In the genomic region with DNA sequence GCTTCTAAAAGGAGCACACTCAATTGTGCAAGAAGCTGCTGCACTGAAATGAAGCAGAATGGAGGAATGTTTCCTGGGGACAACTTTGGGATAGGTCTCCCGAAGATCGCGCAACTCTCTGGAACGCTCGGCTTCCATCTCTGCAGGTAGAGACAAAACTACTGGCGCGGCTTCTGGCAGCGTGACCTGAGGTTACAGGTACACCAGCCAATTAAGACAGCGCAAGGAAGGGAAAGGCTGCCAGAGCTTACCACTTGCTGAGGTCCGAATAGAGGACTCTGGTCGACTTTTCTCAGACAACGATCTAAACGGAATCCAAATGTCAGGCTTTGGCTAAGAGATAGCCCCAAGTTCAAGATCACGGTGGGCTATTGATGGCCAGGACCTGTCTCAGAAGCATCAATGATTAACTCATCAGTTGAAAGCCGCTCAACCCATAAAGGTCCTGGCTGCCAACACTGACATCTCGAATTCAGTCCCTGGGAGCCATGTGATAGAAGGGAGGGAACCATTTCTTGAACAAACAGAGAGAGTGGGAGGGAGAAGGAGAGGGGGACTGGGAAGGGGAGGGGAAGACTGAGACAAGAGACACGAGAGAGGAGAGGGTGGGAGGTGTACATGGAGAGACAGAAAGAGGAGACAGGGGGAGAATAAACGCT, we compare ENCODE assay signal across 8 mouse cellular contexts. TPM values are rescaled to one million over a fixed set of nuclear protein-coding genes. Genes with fewer than 3 reads are reported as not detected.
DNase-seq lines count a peak whose midpoint lies in the region; ATAC-seq and TF ChIP-seq lines count a peak whose summit lies in the region.

A gene (minus strand): TSS at position 360 of the 659 bp plus-strand sequence.

- no peaks in the 10 kb centered on the region for H3K9me3 ChIP-seq in neural tube, embryonic 11.5 days (ENCODE audit: control insufficient read depth, low read length)
- H3K9me3 ChIP-seq in limb, embryonic 14.5 days (ENCODE audit: control insufficient read depth, low read length): no peaks in the 10 kb centered on the region
- no peaks in the 10 kb centered on the region for H3K9me3 ChIP-seq in neural tube, embryonic 15.5 days (replicated peaks)

- peaks cover 3% of the 10 kb centered on the region for H3K4me1 ChIP-seq in neural tube, embryonic 11.5 days (ENCODE audit: control insufficient read depth, insufficient read depth, low read length)
- H3K4me1 ChIP-seq in bone marrow, adult 2 months (ENCODE audit: control insufficient read depth, insufficient read depth, low read length): peaks cover 3% of the 10 kb centered on the region
- peaks cover 11% of the 10 kb centered on the region for H3K4me1 ChIP-seq in limb, embryonic 14.5 days (ENCODE audit: control insufficient read depth, insufficient read depth, low read length)
- H3K4me1 ChIP-seq in neural tube, embryonic 15.5 days: peaks cover 24% of the 10 kb centered on the region

- TF ChIP-seq CTCF in bone marrow, adult 2 months (IDR thresholded peaks at IDR 0.05; ENCODE audit: control insufficient read depth, insufficient read depth, low read length): no peak

- H3K27ac ChIP-seq in neural tube, embryonic 11.5 days (ENCODE audit: low read depth, low read length): 0 out of 2 replicates have a peak within 1 kb of the TSS, but pooled peaks have one; percentile 27
- H3K27ac ChIP-seq in bone marrow, adult 2 months (ENCODE audit: control insufficient read depth, insufficient read depth, low read depth, low read length, poor library complexity): peak within 1 kb of the TSS; percentile 89
- H3K27ac ChIP-seq in limb, embryonic 14.5 days (replicated peaks; ENCODE audit: low read depth, low read length): peak within 1 kb of the TSS; percentile 88
- peak within 1 kb of the TSS; percentile 78 for H3K27ac ChIP-seq in neural tube, embryonic 15.5 days (replicated peaks)

- peak within 1 kb of the TSS; percentile 81 for H3K4me3 ChIP-seq in neural tube, embryonic 11.5 days (ENCODE audit: low read depth, low read length)
- peak within 1 kb of the TSS; percentile 99 for H3K4me3 ChIP-seq in bone marrow, adult 2 months (replicated peaks; ENCODE audit: control insufficient read depth, low read depth, low read length)
- H3K4me3 ChIP-seq in limb, embryonic 14.5 days (replicated peaks; ENCODE audit: low read length): peak within 1 kb of the TSS; percentile 93
- H3K4me3 ChIP-seq in neural tube, embryonic 15.5 days (replicated peaks): peak within 1 kb of the TSS; percentile 86

- no peak for TF ChIP-seq POLR2A in bone marrow, adult 2 months (IDR thresholded peaks at IDR 0.05; ENCODE audit: borderline replicate concordance, control insufficient read depth, low read depth, low read length)
- TF ChIP-seq POLR2A in limb, embryonic 14.5 days (IDR thresholded peaks at IDR 0.05; ENCODE audit: borderline replicate concordance, extremely low read depth, insufficient read depth, insufficient read length): no peak

- 5% methylated on average over 18 of the region's 18 CpGs for WGBS in neural tube, embryonic 11.5 days
- 5% methylated on average over 18 of the region's 18 CpGs for WGBS in bone marrow, adult 2 months
- 2% methylated on average over 18 of the region's 18 CpGs for WGBS in limb, embryonic 14.5 days
- 4% methylated on average over 18 of the region's 18 CpGs for WGBS in neural tube, embryonic 15.5 days

- 0 out of 2 replicates have a peak, but pooled peaks cover 2% of the 10 kb centered on the region for H3K27me3 ChIP-seq in neural tube, embryonic 11.5 days (ENCODE audit: control insufficient read depth, insufficient read depth, low read length)
- no peaks in the 10 kb centered on the region for H3K27me3 ChIP-seq in limb, embryonic 14.5 days (ENCODE audit: control insufficient read depth, insufficient read depth, low read length)
- H3K27me3 ChIP-seq in neural tube, embryonic 15.5 days (replicated peaks): peaks cover 21% of the 10 kb centered on the region

- 0 out of 2 replicates have a peak, but pooled peaks have one; percentile 9 for ATAC-seq in neural tube, embryonic 11.5 days (ENCODE audit: insufficient read depth, low FRiP score, low TSS enrichment)
- no peak for ATAC-seq in inflammation-experienced regulatory T-cells, adult 6 months
- no peak for ATAC-seq in limb, embryonic 14.5 days (ENCODE audit: low FRiP score, low read depth)
- peak; percentile 26; the same call in 1 of the 2 replicates for ATAC-seq in neural tube, embryonic 15.5 days (ENCODE audit: low FRiP score)

- DNase-seq in neural tube, embryonic 11.5 days (ENCODE audit: low spot score): peak; percentile 9
- no peak for DNase-seq in neural tube, embryonic 10.5 days (ENCODE audit: extremely low spot score, low spot score)
- no peak for DNase-seq in gastrocnemius, postnatal 10 days
- DNase-seq in limb, embryonic 14.5 days (ENCODE audit: low spot score): peak; percentile 21
- no peak for DNase-seq in cerebellum, postnatal 10 days

- H3K9ac ChIP-seq in neural tube, embryonic 11.5 days (ENCODE audit: low read length): peak within 1 kb of the TSS; percentile 85
- peak within 1 kb of the TSS; percentile 86 for H3K9ac ChIP-seq in limb, embryonic 14.5 days (ENCODE audit: low read depth, low read length, severe bottlenecking)
- H3K9ac ChIP-seq in neural tube, embryonic 15.5 days (replicated peaks): peak within 1 kb of the TSS; percentile 78

- peak within 1 kb of the TSS; percentile 90 for H3K4me2 ChIP-seq in neural tube, embryonic 11.5 days (ENCODE audit: low read depth)
- H3K4me2 ChIP-seq in limb, embryonic 14.5 days (replicated peaks; ENCODE audit: low read depth, low read length, severe bottlenecking): peak within 1 kb of the TSS; percentile 89
- peak within 1 kb of the TSS; percentile 86 for H3K4me2 ChIP-seq in neural tube, embryonic 15.5 days

- no peaks in the 10 kb centered on the region for H3K36me3 ChIP-seq in neural tube, embryonic 11.5 days (ENCODE audit: control insufficient read depth, insufficient read depth, low read length)
- H3K36me3 ChIP-seq in limb, embryonic 14.5 days (ENCODE audit: control insufficient read depth, insufficient read depth, low read length): no peaks in the 10 kb centered on the region
- no peaks in the 10 kb centered on the region for H3K36me3 ChIP-seq in neural tube, embryonic 15.5 days

RNA-seq across cellular contexts. Expression of the gene that starts here (rescaled TPM):
- polyA plus RNA-seq in neural tube, embryonic 11.5 days (2014; fragmentation: Nextera tagmentation; extraction: Ambion mirVana): 106 and 107 TPM in 2 replicates
- 92.0 and 103 TPM in 2 replicates for polyA plus RNA-seq in bone marrow, adult 2 months (2011; ENCODE audit: insufficient read depth, insufficient read length, low replicate concordance, missing spikeins)
- total RNA-seq in gastrocnemius, postnatal 10 days (2021): 100 to 1,000 TPM; 150 to 151 TPM
- 10 to 100 TPM; 22.0 to 38.0 (median 29.2) TPM for polyA plus RNA-seq in inflammation-experienced regulatory T-cells, adult 6 months (2017; shearing (Covaris generic))
- 59.9 and 68.7 TPM in 2 replicates for polyA plus RNA-seq in limb, embryonic 14.5 days (2012; rRNA removed)
- polyA plus RNA-seq in limb, embryonic 14.5 days (2014; fragmentation: Nextera tagmentation; extraction: Ambion mirVana): 232 and 239 TPM in 2 replicates
- polyA plus RNA-seq in neural tube, embryonic 15.5 days (2015; fragmentation: Nextera tagmentation; extraction: Ambion mirVana): 113 and 133 TPM in 2 replicates

Comparison
In these comparisons a context has a peak if more than half of its experiments do, and no peak if none do; other contexts are left out.
1. DNase-seq: peak in neural tube, embryonic 11.5 days (single experiment) and limb, embryonic 14.5 days (single experiment); none in neural tube, embryonic 10.5 days (single experiment), gastrocnemius, postnatal 10 days (single experiment) and cerebellum, postnatal 10 days (0 of 2).
2. ATAC-seq: peak in neural tube, embryonic 11.5 days (single experiment) and neural tube, embryonic 15.5 days (single experiment); none in inflammation-experienced regulatory T-cells, adult 6 months (single experiment) and limb, embryonic 14.5 days (single experiment).
3. H3K27ac ChIP-seq: peak in every context shown above with its lines; median percentile 89 in bone marrow, adult 2 months; 88 in limb, embryonic 14.5 days; 78 in neural tube, embryonic 15.5 days; 27 in neural tube, embryonic 11.5 days.
4. Peak in every context shown above with its lines, with median percentiles within 50 percentile points of each other: H3K4me2 ChIP-seq, H3K4me3 ChIP-seq and H3K9ac ChIP-seq.